Mouse (Mus musculus) CD4-positive, CD25-positive, alpha-beta regulatory T cell, adult 4 months (primary cell): ENCODE data around the gene Piezo1. TPM values are rescaled to one million over a fixed set of nuclear protein-coding genes. Genes with fewer than 3 reads are reported as not detected.
A peak's percentile ranks its signal among the peaks of the same experiment; 100 is the strongest.
"Not testable (repeated sequence)": the region's sequence is repeated elsewhere in the genome, so short reads cannot be mapped to it uniquely, and the experiment has no call there.

ENCODE experiments used
- ATAC-seq: one replicate; pipeline ENCODE4 v1.8.0; 2017
- polyA plus RNA-seq, 2 experiments: library from polyadenylated mRNA; unstranded; fragments of 100-300 nt; shearing (Covaris generic); gene quantifications; one replicate each; pipeline ENCODE4 v1.2.1; 2017

The Piezo1 gene
- 10 to 100 TPM; 15.3 to 22.7 TPM for polyA plus RNA-seq

DNA sequence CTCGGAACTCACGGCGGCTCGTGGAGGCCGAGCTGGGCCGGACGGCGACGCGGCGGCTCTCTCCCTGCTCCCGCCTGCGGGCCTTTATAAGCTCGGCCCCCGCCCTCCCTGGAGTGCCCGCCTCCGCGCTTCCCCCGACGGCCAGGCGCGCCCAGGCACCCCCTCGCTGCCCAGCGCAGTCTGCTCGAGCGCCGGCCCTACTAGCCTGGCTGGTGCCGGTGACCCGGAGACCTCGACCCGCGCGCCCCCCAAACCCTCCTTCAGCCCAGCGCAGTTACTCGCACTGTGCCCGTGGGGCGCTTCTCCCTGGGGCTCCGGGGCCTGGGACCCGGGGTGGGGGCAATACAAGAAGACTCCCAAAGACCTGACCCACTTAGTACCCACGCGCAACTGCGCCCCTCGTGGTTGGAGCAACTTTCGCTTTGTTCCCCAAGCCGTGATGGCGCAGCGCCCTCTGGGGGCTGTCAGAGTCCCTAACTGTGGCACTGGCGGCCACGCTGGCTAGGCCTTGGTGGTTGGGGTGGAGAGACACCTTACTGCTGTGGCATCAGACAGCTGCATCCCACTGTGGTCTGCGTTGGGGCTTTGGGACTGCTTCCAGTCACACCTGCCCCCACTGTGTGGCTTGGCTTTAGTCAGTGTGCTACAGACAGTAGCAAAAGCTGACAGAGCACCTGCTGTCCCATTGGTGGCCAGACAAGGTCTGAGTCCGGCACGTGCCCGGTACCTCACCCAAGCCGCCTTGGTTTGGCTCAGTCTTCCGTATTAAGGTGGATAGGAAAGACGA lies at the start of gene Piezo1:
Gene Piezo1, minus strand, starts transcription at position 65 of the 787 bp plus-strand sequence.
- peak; percentile 64 for ATAC-seq

DNA sequence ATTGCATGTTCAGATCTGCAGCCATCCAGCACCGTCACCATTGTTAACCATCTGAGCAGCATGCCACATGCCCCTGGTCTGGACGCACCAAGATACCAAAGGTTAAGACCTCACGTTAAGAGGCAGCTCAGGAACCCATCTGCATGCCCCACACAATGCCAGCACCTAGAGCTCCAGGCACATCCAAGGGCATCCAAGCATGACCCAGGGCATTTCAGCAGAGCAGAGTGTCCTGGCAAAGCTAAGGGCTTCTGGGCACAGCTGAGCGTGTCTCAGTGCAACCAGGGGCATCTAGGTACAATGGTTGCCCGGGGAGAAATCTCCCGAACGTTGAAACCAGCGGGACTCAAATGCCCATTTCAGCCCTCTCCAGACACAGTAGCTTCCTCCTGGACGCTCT lies 49.5 kb upstream of the Piezo1 start:
- no peak for ATAC-seq

DNA sequence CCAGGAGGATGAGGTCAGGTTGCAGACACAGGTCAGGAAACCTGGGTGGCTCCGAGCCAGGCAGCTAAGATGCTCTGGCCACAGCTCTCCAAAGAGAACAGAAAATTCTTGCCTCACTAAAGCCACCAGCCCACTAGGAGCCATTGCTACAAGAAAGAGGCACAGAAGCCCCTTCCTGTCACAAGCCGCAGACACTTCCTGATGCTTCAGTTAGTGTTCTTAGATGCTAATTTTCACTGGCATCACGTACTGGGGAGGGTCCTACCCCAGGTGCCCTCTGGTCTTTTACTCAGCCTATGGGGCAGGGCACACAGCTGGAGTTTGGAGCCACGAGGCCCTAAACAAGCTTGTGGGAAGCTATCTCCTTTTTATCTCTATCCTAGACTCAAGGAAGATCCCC lies 44.9 kb upstream of the Piezo1 start:
- ATAC-seq, result no peak

DNA sequence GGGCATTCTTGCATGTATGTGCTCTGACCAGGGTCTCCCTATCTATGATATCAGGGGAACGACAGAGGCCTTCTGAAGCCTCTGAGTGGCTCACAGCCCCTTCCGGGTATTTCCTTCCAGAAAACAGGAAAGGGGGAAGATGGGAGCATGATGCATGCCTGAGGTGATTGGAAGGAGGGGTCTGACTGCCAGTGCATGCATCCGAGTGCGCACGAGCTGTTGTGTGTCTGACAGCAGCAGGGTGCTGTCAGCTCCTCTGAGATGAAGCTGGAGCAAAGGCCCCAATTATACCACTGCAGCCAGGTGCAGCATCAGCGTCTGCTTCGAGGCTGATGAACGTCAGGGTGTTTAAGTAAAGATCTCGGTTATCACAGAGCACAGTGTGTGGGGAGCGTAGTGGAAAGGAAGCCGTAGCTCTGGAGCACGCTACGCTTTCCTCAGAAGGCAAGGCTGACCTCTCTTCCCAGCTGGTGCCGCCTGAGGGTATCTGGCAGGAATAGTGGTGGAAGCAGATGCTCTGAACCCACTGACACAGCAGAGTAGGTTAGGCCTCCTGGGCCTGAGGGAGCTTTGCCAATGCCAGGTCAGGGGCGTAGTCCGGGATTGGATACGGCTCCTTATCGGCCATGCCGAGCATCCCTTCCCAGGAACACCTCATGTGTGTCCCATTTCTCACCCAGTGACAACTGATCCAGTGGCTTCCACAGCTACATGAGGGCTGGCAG lies 42.8 kb upstream of the Piezo1 start:
- ATAC-seq, result no peak

DNA sequence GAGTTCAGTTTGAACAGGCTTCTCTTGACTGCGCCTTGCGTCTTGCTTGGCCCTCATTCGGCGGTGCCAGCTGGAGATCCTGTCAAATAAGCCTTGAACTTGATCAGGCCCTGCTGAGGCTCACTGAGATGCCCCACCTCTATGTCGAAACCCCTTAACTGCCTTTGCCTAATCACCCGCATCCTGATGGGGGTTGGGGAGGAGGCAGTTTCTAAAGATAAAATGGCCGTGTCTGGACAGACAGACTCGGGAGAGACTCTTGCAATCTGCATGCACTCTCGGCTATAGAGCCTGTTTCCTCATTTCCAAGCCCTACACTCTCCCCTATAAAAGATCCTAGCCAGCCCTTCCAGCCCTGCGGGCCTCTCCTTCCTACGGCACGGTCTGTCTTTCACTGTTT lies 42.1 kb upstream of the Piezo1 start:
- no peak for ATAC-seq

DNA sequence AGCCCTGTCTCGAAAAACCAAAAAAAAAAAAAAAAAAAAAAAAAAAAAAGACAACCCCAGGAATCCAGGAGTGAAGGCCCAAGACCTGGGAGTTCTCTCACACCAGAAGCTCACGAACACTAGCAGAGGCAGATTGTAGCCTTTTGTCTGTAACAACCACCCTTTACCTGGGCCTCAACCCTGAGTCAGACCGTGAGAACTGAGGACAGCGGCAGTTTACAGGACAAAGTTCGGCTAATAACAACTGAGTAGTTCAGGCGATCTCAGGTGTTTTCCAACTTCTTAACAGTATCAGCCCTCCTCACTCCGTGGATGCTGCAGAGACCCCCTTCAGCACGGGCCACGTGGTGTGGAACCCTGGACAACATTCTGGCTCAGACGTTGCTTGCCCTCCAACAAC lies 35.6 kb upstream of the Piezo1 start:
- no peak for ATAC-seq

DNA sequence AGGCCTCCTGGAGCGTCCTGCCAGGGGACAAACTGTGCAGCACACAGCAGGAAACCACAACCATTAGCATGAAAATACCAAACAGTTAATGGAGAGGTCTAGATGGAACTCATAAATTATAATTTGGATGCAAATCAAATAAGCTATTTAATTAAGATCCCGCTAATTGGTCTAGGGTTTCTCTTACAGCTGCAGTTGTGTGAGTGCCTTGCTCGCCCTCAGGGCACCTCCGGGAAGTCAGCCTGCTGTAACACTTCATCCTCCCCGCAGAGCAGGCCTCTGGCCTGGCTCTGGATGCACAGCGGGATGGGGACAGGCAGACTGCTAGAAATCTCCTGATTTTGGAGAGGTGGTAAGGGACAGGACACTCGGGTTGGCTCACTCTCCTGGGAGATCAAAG lies 35.0 kb upstream of the Piezo1 start:
- no peak for ATAC-seq

DNA sequence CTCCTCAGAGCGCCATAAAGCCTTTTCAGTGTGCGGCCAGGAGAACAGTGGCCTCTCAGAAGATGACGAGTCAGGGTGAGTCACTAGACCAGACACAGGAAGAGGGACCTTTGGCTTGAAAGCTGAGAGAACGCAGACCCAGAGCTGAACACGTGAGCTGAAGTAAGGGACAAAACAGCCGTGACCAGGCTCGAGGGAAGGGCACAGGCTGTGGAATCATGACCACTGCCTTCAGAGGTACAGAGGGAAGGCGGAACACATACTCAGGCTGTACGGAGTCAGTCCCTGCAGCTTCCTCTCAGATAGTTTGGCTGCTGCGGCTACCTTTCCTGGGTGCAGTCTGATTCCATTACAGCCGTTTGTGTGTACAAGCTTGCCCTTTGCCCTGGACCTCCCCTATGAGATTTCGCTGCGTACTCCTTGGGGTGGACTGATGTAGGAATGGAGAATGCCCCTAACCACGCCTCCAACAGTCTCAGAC lies 34.3 kb upstream of the Piezo1 start:
- ATAC-seq, result no peak

DNA sequence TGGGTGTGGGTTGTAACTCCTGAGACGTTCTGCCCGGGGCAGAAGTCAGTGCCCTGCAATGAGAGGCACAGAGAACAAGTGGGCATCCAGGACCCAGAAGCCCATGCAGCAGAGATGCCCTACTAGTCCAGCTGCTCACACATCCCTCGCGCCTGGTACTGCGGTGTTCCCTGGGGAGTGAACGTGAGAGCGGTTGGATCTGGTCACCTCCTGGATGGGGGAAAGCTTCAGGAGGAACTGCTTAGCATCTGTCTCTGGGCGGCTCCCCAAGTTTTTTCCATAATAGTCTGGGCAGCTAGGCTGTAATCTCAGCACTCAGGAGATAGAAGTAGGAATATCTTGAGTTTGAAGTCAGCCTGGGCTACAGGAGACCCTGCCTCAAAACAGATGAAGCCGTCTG lies 33.9 kb upstream of the Piezo1 start:
- ATAC-seq, result no peak

DNA sequence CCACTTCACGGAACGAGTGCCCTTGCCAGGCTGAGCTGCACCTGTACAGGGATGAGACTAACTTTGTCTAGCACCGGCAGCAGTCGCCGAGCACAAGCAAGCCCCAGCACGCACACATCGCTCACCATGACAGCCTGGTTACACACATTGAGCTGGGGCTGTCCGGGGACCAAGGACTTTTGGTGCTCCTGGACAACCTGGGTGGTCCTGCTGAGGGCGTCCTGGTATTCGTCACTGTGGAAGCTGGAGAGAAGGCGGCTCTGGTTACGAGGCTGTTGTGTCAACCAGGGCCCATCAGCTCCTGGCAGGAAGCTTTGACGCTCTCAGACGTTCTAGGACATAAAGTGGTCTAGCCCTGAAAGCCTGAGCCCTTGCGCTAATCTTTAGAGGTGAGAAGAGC lies 29.8 kb upstream of the Piezo1 start:
- no peak for ATAC-seq

DNA sequence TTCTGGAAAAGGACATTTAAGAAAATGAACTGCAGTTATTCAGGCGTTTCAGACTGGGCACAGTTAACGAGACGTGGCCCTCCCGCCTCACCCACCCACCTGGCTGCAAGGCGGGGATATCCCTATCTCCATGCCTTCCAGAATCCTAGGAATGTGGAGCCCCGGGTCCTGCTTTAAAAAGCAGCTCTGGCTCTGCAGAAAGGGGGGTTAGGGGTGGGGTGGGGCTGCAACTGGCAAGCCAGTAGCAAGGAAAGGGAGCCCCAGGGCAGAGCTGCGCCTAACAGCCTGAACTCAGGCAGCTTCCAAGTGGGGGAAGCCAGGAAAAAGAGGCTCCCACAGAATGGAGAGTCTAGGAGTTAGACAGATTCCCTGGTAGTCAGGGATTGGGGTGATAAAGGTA lies 28.1 kb upstream of the Piezo1 start:
- ATAC-seq, result no peak

DNA sequence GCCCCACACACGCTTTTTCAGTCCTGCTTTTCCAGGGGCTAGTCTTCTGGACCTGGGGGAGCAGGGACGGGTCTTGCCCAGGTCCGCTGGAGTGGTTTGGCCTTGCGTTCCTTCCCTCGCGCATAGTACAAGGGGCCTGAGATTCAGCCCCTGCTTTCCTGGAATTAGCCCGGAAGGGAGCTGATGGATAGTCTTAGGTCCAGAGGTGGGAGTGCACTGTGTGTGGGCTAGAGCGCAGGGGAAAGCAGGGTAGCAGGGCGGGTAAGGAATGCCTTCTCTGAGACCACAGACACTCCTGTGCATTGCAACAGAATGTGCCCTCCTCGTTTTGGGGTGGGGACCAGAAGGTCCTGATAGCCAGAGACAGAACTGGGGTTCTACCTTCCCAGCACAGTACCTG lies 26.0 kb upstream of the Piezo1 start:
- no peak for ATAC-seq

DNA sequence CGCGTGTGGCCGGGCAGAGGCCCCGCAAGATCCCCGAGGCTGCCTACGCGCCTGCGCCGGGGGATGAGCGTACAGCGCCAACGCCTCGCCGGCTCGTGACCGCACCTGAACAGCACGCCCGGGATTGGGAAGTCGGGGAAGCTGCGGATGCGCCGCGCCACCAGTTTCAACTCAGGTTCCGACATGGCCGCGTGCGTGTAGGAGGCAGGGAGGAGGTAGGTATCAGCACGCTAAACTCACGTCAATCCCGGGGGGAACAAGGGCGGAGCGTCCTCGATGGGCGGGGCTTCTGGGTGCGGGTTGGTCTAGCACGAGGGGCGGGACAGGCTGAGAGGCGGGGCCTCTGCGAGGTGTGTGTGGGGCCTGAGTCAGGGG lies 25.5 kb upstream of the Piezo1 start, which contains the start of gene Aprt:
Gene Aprt, minus strand, starts transcription at position 262 of the 375 bp plus-strand sequence.
- ATAC-seq, result peak; percentile 99

DNA sequence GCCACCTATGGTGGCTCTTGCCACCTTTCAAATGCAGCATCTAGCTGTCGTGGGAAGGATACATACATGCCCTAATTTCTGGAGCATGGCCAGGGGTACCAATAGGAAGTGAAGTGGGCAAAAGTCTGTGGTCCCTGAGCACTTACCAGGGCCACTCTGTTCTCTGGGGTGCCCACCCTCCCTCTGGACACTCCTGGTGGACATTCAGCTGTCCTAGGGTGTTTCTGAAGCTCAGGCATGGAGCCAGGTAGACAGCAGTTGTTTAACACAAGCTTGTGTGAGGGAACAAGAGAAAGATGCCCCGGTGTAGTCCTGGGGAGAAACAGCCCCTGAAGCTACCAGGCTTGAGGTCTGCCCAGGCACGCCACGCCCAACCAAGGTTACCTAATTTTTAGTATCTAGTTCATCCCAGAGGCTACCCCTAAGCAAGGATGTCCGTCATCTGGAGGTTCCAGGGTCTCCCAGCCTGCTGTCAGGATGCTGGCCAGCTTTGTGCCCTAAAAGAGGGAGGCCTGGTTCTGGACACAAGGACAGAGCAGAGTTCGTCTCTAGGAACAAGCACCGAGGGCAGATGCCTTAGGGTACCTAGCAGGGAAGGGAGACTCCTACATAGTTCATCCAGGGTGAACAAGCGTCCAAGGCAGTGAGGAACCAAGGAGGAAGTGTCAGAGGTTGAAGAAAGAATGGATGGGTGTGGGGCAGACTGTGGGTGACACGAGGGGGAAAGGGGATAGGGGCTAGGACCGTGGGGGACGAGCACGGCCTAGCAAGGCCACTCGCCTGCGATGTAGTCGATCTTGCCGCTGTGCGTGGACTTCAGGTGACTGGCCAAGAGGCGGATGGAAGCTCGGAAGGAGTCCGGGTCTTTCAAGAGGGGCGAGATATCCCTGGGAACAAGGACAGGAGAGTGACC lies 24.9 kb upstream of the Piezo1 start:
- ATAC-seq, result peak; percentile 13

DNA sequence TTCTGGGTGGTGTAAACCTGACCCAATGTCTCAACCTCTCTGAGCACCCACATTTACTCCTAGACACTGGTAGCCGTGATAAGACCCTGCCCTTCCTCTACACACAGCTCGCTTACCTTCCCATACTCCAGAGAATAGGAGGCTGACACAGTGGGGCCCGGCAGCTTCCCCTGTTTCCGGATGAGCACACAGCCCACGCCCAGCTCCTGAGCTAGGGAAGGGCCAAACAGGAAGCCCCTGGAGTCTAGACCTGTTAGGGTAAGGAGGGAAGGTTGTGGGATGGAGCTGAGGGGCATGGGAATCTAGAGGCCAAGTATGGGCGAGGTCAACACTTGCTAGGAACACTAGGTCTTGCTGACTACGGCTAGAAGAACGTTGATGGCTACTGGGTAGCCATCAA lies 24.2 kb upstream of the Piezo1 start:
- ATAC-seq, result no peak

DNA sequence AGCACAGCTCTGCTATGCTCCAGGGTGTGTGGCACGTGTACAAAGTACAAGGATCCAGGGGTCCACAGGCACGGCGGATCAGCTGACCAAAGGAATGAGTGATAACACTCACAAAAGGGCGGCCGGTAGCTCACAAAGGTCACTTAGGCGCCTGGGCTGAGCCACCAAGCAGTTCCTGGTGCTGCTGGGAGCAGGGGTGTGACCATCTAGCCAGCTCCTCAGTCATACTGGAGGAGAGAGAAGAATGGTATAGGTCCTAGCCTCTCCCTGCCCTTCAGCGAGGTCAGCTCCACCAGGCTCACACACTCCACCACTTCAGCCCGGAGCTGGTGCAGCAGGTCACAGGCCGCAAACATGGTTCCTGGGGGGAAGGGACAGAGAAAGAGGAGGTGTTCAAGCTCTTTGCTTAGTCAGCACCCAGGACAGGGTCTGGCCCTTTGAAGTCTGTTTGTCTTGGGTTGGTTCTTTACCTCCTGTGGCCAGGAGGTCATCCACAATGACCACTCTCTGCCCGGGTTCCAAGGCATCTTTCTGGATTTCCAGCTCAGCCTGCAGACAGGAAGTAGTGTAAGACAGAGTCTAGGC lies 23.6 kb upstream of the Piezo1 start:
- no peak for ATAC-seq

DNA sequence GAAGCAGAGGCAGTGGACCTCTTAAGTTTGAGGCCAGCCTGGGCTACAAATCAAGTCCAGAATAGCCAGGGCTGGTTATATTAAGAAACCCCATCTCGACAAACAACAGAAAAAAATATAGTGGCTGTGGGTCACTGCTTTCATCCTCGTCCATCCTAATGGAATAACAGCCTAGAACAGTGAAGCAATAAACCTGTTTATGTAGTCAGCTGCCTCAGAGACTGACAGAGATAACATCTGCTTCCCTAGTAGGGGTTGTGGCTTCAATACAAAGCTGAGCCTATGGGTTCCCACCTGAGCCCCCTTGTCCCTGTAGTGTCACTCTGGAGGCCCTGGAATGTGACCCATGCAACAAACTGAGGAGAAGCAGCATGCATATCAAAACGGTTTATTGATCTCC lies 23.1 kb upstream of the Piezo1 start:
- no peak for ATAC-seq

DNA sequence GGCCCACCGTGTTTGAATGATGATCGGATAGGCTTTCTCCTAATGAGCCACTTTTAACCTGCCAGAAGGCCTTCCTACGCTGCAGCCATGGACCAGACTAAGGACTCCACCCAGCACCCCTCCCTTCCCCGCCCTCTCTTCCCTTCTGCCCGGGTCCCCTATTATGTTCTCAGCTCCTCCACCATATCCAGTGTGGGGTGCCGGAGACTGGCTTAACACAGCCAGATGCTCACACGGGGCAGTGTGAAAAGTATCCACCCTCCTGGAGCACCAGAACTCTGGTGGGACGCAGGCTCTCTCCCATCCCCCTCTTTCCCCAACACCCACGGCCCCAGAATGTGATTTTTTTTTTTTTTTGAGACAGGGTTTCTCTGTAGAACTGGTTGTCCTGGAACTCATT lies 22.4 kb upstream of the Piezo1 start:
- ATAC-seq, result no peak

DNA sequence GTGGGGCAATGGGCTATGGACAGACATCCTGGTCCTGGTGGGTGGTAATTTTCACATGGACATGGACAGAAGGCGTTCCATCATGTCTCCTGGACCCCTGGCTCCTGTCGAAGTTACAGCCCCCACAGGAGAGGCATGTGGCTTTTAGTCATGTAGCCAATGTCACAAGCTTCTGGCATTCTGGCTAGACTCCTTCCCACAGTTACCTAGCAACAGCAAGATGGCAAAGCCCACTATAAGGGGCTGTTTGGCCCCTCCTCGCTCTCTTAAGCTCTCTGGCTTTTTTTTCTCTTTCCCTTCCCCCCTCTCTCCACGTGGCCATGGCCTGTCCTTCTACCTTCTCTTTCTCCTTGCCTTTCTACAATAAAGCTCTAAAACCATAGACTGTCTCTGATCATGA lies 22.0 kb upstream of the Piezo1 start:
- ATAC-seq, result not testable (repeated sequence)

DNA sequence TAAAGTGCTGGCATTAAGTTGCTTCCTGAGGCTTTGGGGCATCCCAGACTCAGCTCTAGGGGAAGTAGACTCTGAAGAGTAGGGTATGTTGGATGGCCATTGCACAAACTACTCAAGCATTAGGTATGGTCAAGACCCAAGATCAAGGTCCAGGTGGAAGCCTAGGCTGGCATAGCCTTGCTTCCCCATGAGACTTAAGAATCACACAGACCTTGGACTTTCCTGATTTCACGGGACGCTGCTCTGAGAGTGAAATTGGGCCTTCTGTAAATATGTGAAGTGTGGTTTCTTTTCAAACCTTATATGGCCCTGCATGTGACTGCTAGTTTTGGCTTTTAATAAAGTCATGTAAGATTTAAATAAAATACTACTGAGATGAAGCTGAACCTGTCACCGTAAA lies 21.6 kb upstream of the Piezo1 start:
- no peak for ATAC-seq

DNA sequence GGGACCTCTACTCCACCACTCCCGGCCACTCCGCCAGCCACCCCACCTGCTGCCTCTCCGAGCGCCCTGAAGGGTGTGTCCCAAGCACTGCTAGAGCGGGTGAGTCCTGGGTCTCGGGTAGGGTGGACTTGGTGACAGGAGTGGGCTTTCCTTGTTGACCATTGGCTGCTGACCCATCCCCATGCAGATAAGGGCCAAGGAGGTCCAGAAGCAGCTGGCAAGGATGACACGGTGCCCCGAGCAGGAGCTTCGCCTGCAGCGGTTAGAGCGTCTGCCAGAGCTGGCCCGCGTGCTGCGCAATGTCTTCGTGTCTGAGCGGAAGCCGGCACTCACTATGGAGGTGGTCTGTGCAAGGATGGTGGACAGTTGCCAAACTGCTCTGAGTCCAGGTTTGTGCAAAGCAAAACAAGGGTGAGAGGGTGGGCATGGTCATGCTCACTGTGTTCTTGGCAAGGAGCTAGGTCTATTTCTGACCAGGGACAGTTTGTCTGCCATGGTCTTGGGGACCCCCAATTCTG lies 20.7 kb upstream of the Piezo1 start:
- ATAC-seq, result no peak

DNA sequence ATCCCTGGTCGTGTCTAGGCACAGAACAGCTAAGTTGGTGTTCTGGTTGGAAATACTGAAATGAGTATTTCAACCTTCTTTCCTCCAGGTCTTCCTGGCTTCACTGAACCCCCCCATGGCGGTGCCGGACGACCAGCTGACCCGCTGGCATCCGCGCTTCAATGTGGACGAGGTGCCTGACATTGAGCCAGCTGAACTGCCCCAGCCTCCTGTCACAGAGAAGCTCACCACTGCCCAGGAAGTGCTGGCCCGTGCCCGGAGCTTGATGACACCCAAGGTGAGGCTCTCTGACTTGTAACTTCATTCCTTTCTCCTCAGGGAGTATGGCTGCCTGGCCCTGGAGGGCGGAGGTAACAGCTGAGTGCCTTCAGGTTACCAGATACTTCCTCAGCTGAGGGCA lies 20.0 kb upstream of the Piezo1 start:
- ATAC-seq, result no peak
